Mouse (Mus musculus) embryonic facial prominence, embryonic 13.5 days (tissue): ENCODE measurements around the gene Sult6b2. TPM values are rescaled to one million over a fixed set of nuclear protein-coding genes. Genes with fewer than 3 reads are reported as not detected.

Source experiments
- ATAC-seq: fragments of 200-750 bp; cut with Nextera tagmentation; 2 replicates; pipeline ENCODE4 v1.8.0; 2017; ENCODE audit warnings: low read depth; ENCODE audit not compliant: insufficient number of reproducible peaks, insufficient read depth, low FRiP score, low TSS enrichment
- H3K27ac ChIP-seq: fragments of 300-500 bp; sonication (generic); 2 replicates; pipeline ENCODE4 v1.5.1; 2015; ENCODE audit warnings: moderate library complexity, mild to moderate bottlenecking, inconsistent platforms
- H3K27me3 ChIP-seq: fragments of 300-500 bp; sonication (generic); 2 replicates; pipeline ENCODE4 v1.6.1; 2015; ENCODE audit warnings: mild to moderate bottlenecking, inconsistent platforms
- H3K36me3 ChIP-seq: fragments of 300-500 bp; sonication (generic); 2 replicates; pipeline ENCODE4 v1.6.1; 2015; ENCODE audit warnings: mild to moderate bottlenecking, inconsistent platforms
- H3K4me1 ChIP-seq: fragments of 300-500 bp; sonication (generic); 2 replicates; pipeline ENCODE4 v1.6.1; 2015; ENCODE audit warnings: inconsistent platforms
- H3K4me2 ChIP-seq: fragments of 300-500 bp; sonication (generic); 2 replicates; pipeline ENCODE4 v1.6.1; 2015; ENCODE audit warnings: moderate library complexity, mild to moderate bottlenecking, inconsistent platforms
- H3K4me3 ChIP-seq: fragments of 300-500 bp; sonication (generic); 2 replicates; pipeline ENCODE4 v1.5.1; 2015; ENCODE audit warnings: mild to moderate bottlenecking, inconsistent platforms
- H3K9ac ChIP-seq: fragments of 300-500 bp; sonication (generic); 2 replicates; pipeline ENCODE4 v1.6.1; 2015; ENCODE audit warnings: mild to moderate bottlenecking, inconsistent platforms
- H3K9me3 ChIP-seq: fragments of 300-500 bp; sonication (generic); 2 replicates; pipeline ENCODE4 v1.6.1; 2016; ENCODE audit warnings: inconsistent platforms
- WGBS: fragments of 180-500 bp; shearing (Covaris S2); methylation state at CpG from one replicate; pipeline ENCODE4 v1.1.7; 2015; ENCODE audit warnings: mixed read lengths; 5-methylcytosine and 5-hydroxymethylcytosine counted together
- polyA plus RNA-seq: library from polyadenylated mRNA; unstranded; fragments of >200 nt; fragmentation: Nextera tagmentation; extraction: Ambion mirVana; gene quantifications from 2 replicates; pipeline ENCODE4 v1.2.1, GENCODE M21; 2015

Sult6b2 gene
- polyA plus RNA-seq, 1 experiment from 2014 or later = not detected

GRCm38 (mm10) chr6:142773566-142773965 is 30.7 kb downstream of the Sult6b2 start:
- no peaks in the 10 kb centered on the region for H3K27me3 ChIP-seq
- H3K27ac ChIP-seq = no peak overlapping the region
- H3K4me1 ChIP-seq = no peaks in the 10 kb centered on the region
- H3K9me3 ChIP-seq = no peaks in the 10 kb centered on the region
- no peak for ATAC-seq
- H3K36me3 ChIP-seq = peaks cover 68% of the 10 kb centered on the region
- H3K4me2 ChIP-seq = no peak overlapping the region
- H3K4me3 ChIP-seq = no peak overlapping the region
- 90% methylated on average over 5 of the region's 5 CpGs for WGBS
- no peak overlapping the region for H3K9ac ChIP-seq

- ATAC-seq = no peak
- H3K36me3 ChIP-seq = peaks cover 88% of the 10 kb centered on the region
- 89% methylated on average over 4 of the region's 4 CpGs for WGBS
- no peak overlapping the region for H3K27ac ChIP-seq
- H3K4me1 ChIP-seq = no peaks in the 10 kb centered on the region
- H3K4me3 ChIP-seq = no peak overlapping the region
- no peaks in the 10 kb centered on the region for H3K27me3 ChIP-seq
- no peaks in the 10 kb centered on the region for H3K9me3 ChIP-seq
- H3K4me2 ChIP-seq = no peak overlapping the region
- no peak overlapping the region for H3K9ac ChIP-seq
Observed at GRCm38 (mm10) chr6:142771643-142772042, 32.7 kb downstream of the Sult6b2 start.

GRCm38 (mm10) chr6:142769896-142770295 is 34.4 kb downstream of the Sult6b2 start:
- Histone ChIP-seq H3K36me3 (peaks cover 98% of the 10 kb centered on the region), H3K4me3 (no peak overlapping the region), H3K9me3 (no peaks in the 10 kb centered on the region), H3K4me2 (no peak overlapping the region), H3K27ac (no peak overlapping the region), H3K27me3 (no peaks in the 10 kb centered on the region), H3K9ac (no peak overlapping the region), H3K4me1 (no peaks in the 10 kb centered on the region)
- WGBS = 95% methylated on average over 3 of the region's 3 CpGs
- no peak for ATAC-seq

- ATAC-seq = no peak
- H3K9ac ChIP-seq = no peak overlapping the region
- no peak overlapping the region for H3K4me3 ChIP-seq
- H3K4me2 ChIP-seq = no peak overlapping the region
- H3K27ac ChIP-seq = no peak overlapping the region
- H3K4me1 ChIP-seq = no peaks in the 10 kb centered on the region
- no peaks in the 10 kb centered on the region for H3K27me3 ChIP-seq
- WGBS = 89% methylated on average over 9 of the region's 9 CpGs
- H3K9me3 ChIP-seq = no peaks in the 10 kb centered on the region
- peaks cover 78% of the 10 kb centered on the region for H3K36me3 ChIP-seq
Observed at GRCm38 (mm10) chr6:142767305-142767704, 37.0 kb downstream of the Sult6b2 start.

GRCm38 (mm10) chr6:142764933-142765332 is 39.4 kb downstream of the Sult6b2 start:
- no peak for ATAC-seq
- Histone ChIP-seq H3K36me3 (peaks cover 64% of the 10 kb centered on the region), H3K9ac (no peak overlapping the region), H3K4me3 (no peak overlapping the region), H3K27ac (no peak overlapping the region), H3K4me1 (no peaks in the 10 kb centered on the region), H3K9me3 (no peaks in the 10 kb centered on the region), H3K27me3 (no peaks in the 10 kb centered on the region), H3K4me2 (no peak overlapping the region)
- WGBS = 89% methylated on average over 2 of the region's 2 CpGs

GRCm38 (mm10) chr6:142759633-142760032 is 44.7 kb downstream of the Sult6b2 start:
- WGBS = 67% methylated on average over 2 of the region's 2 CpGs

GRCm38 (mm10) chr6:142758562-142758961 is 45.7 kb downstream of the Sult6b2 start:
- Histone ChIP-seq H3K4me2 (peak overlapping the region; percentile 81; the same call in 1 of the 2 replicates), H3K4me3 (no peak overlapping the region), H3K9me3 (no peaks in the 10 kb centered on the region), H3K36me3 (peaks cover 14% of the 10 kb centered on the region; the same call in 1 of the 2 replicates), H3K4me1 (peaks cover 17% of the 10 kb centered on the region), H3K27me3 (peaks cover 16% of the 10 kb centered on the region), H3K9ac (no peak overlapping the region), H3K27ac (no peak overlapping the region)
- WGBS = 93% methylated on average over 6 of the region's 6 CpGs
- no peak for ATAC-seq

More at GRCm38 (mm10) chr6:142759633-142760032, 44.7 kb downstream of the Sult6b2 start:
- Histone ChIP-seq H3K27ac (no peak overlapping the region), H3K9me3 (no peaks in the 10 kb centered on the region), H3K9ac (no peak overlapping the region), H3K27me3 (peaks cover 12% of the 10 kb centered on the region), H3K4me3 (no peak overlapping the region), H3K4me2 (no peak overlapping the region), H3K36me3 (peaks cover 18% of the 10 kb centered on the region), H3K4me1 (peaks cover 17% of the 10 kb centered on the region)
- no peak for ATAC-seq

GRCm38 (mm10) chr6:142757976-142758375 is 46.3 kb downstream of the Sult6b2 start:
- Histone ChIP-seq H3K9me3 (no peaks in the 10 kb centered on the region), H3K4me2 (peak overlapping the region; percentile 81), H3K27me3 (peaks cover 22% of the 10 kb centered on the region), H3K27ac (no peak overlapping the region), H3K36me3 (peaks cover 14% of the 10 kb centered on the region; the same call in 1 of the 2 replicates), H3K4me3 (peak overlapping the region; percentile 84), H3K9ac (peak overlapping the region; percentile 16; the same call in 1 of the 2 replicates), H3K4me1 (peaks cover 17% of the 10 kb centered on the region)
- 93% methylated on average over 6 of the region's 6 CpGs for WGBS
- ATAC-seq = no peak

GRCm38 (mm10) chr6:142757334-142757965 is 46.9 kb downstream of the Sult6b2 start:
- peaks cover 19% of the 10 kb centered on the region for H3K4me1 ChIP-seq
- no peak overlapping the region; the same call in 1 of the 2 replicates for H3K27ac ChIP-seq
- WGBS = 49% methylated on average over 10 of the region's 10 CpGs
- H3K4me3 ChIP-seq = peak overlapping the region; percentile 84
- H3K4me2 ChIP-seq = peak overlapping the region; percentile 81
- peaks cover 14% of the 10 kb centered on the region; the same call in 1 of the 2 replicates for H3K36me3 ChIP-seq
- peaks cover 25% of the 10 kb centered on the region for H3K27me3 ChIP-seq
- peak overlapping the region; percentile 85 for H3K9ac ChIP-seq
- no peak for ATAC-seq
- no peaks in the 10 kb centered on the region for H3K9me3 ChIP-seq

- peaks cover 23% of the 10 kb centered on the region for H3K4me1 ChIP-seq
- H3K4me3 ChIP-seq = peak within 1 kb of the TSS; percentile 84
- ATAC-seq = peak; percentile 95
- H3K9me3 ChIP-seq = no peaks in the 10 kb centered on the region
- peak within 1 kb of the TSS; percentile 81 for H3K4me2 ChIP-seq
- WGBS = 1% methylated on average over 67 of the region's 68 CpGs
- peaks cover 14% of the 10 kb centered on the region; the same call in 1 of the 2 replicates for H3K36me3 ChIP-seq
- H3K27ac ChIP-seq = peak within 1 kb of the TSS; percentile 39
- peak within 1 kb of the TSS; percentile 85 for H3K9ac ChIP-seq
- peaks cover 25% of the 10 kb centered on the region for H3K27me3 ChIP-seq
Observed at GRCm38 (mm10) chr6:142756507-142757333, 47.6 kb downstream of the Sult6b2 start, which contains the start of gene Cmas. Gene Cmas (plus strand): TSS chr6:142756686.

- Histone ChIP-seq H3K36me3 (no peaks in the 10 kb centered on the region), H3K9me3 (0 out of 2 replicates have a peak, but pooled peaks cover 2% of the 10 kb centered on the region), H3K4me2 (no peak overlapping the region), H3K4me1 (peaks cover 11% of the 10 kb centered on the region), H3K9ac (no peak overlapping the region), H3K27ac (no peak overlapping the region), H3K4me3 (no peak overlapping the region), H3K27me3 (peaks cover 25% of the 10 kb centered on the region)
- 35% methylated on average over 14 of the region's 14 CpGs for WGBS
- no peak for ATAC-seq
Observed at GRCm38 (mm10) chr6:142752331-142753246, 51.7 kb downstream of the Sult6b2 start.
